Mouse (Mus musculus) lung, postnatal 4 days (tissue): ENCODE measurements around the gene 1700010B08Rik.
A peak's percentile ranks its signal among the peaks of the same experiment; 100 is the strongest.

ENCODE experiments used
- DNase-seq, 2 experiments: peaks; one replicate each; pipeline ENCODE4 v3.0.0; 2021

1700010B08Rik gene

GRCm38 (mm10) chr2:173722251-173722857 is 3.1 kb downstream of the 1700010B08Rik start:
- DNase-seq, result no peak

DNA sequence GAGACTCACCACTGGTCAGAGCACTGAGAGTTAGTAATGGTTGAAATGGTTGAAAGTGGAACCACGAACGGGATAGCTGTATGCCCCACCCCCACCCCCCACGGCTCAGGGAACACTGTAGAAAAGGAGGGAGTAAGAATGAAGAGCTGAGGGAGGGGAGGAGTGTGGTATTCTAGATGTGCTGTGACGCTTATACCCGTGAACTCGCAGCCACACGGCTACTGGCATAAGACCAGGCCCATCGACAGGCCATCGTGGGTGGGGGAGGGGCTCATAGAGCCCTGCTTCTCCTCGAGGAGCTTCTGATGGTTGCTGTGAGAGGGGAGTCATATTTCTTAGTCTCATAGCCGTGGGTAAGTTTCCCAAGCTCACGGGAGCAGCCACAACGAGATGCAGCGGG is 5.2 kb downstream of the 1700010B08Rik start:
- no peak for DNase-seq

DNA sequence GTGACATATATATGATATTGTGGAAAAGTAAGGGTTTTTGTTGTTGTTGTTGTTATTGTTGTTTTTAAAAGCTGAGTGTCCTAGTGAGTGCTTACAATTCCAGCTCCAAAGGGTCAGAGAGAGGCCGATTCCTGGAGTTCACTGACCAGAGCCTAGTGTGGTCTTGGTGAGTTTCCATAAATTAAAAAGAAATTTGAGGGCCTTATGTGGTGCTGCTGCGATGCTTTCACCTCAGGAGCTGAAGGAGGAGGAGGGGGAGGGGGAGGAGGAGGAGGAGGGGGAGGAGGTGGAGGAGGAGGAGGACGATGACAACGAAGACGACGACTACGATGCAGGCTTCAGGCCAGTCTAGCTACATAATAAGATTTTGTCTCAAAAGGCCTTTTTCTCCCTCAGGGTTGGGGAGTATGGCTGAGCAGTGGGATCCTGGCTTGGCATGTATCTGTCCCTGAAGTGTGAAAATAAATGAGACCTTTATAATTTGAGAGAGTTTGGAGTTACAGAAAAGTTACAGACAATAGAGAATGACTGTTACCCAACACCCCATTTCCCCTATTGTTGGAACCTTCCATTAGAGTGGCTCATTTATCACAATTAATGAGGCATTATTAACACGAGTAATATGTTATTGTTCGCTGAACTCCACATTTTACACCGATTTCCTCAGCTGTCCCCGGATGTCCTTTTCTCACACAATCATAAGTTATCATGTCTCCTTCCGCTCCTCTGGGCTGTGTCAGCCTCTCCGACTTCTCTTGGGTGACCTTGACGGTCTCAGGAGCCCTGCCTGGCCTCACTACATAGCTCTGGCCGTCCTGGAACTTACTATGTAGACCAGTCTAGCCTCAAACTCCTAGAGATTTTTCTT is 6.0 kb downstream of the 1700010B08Rik start:
- no peak for DNase-seq

DNA sequence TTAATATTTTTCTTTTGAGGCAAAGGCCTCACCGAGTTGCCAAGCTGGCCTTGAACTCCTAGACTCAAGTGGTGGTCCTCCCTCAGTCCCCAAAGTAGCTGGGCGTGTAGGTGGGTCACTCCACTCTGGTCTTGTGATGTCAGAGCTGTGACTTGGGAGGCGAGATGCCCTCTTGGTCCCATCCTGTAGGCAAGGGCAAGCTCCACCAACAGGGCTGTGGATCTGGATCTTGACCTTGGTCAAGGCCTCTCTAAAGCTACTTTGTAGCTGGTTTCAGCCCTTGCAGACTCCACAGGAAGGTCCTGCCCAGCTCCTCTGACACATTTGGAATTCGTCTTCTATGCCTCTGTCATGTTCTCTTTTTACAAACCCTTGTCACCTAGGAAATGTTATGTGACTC is 6.6 kb downstream of the 1700010B08Rik start:
- no peak for DNase-seq

DNA sequence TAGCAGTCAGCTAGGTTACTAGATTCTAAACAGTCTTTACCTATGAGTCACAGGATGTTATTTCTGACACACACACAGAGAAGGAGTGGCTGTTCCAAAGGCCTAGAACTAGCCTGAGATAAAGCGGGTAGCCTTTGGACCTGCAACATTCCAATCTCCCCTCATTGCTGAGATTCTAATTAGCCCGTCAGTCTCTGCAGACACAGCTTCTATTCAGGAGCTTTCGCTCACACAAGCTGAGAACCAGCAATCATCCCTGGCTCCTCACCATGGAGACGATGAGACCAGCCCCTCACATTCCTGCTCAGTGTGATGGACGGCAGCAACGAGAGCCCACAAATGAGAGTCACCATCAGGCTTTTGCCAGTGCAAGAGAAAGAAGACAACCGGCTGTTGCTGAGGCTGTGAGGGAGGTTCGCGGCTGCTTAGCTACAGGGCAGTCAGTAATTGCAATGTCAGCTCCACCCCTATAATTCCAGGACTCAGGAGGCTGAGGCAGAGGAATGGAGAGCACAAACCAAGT is 11.3 kb downstream of the 1700010B08Rik start:
- no peak for DNase-seq

DNA sequence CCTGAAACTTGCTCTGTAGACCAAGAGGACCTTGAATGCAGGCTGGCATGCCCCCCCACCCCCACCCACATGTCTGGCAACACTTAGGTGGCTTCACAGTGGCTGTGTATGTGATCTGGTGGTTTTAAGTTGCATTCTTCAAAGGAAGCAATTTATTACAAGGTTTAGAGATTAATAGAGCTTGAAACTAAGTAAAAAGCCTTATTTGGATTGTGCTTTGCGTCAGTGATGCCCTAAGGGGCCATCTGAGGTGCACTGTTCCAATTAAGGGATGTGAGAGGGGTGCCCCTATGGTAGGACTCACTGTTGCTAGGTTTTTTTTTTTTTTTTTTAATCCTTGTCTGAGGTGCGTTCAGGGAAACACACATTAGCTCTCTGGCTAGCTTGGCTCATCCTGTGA is 15.2 kb downstream of the 1700010B08Rik start:
- DNase-seq, result no peak

- peak; percentile 99 to 100 for DNase-seq
Observed at GRCm38 (mm10) chr2:173737222-173737989, 18.2 kb downstream of the 1700010B08Rik start, which contains the start of gene Vapb. TSS of gene Vapb (plus strand) at chr2:173737511.

DNA sequence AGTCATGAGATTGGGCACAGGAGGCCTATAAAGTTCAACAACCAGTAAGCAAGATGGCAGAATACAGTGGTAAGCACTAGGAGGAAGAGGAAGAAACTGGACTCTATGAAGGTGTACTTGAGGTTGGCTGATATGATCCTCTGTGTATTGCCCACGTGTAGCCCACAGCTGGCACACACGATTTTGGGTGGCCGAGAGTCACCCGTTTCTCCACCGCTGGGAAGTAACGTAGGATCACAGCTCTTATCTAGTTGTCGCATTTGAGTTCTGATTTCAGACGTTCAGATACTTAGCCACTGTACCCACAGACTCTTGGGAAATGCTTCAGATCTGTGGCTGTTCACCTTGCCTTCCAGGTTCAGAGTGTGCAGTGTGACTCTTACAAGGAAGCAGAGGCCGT is 19.0 kb downstream of the 1700010B08Rik start:
- DNase-seq, result no peak

DNA sequence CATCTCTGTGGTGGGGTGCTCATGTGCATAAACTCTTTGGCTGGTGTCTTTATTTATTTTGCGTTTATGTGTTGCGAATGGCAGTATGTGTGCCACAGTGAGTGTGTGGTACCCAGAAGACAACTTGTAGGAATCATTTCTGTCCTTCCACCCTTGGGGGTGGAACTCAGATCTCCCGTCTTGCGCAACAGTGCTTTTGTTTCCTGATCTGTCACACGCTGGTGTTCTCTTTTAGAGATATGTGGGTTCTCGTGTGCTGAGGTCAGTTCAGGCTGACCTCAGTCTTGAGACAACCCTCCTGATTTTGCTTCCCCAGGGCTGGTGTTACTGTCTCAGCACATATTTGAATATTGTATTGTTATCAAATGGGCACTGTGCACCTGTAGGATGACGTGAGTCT is 19.9 kb downstream of the 1700010B08Rik start:
- no peak for DNase-seq

DNA sequence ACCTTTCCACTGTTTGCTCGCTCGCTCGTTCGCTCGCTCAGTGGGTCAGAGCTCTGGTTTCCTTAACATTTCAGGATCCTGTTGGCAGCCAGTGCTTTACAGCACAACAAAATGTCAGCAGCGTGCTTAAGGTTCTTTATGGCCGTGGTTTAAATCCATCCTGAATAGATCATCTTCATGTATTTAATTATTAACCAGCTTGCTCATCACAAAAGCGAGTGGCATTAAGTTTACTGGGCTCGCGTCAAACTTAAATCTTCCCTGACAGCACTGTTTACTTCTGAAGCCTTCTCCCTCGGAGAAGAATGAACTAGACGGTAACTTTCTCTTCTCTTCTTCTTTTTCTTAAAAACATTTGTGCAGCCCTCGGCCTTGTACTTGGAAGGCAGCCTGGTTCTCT is 22.9 kb downstream of the 1700010B08Rik start:
- DNase-seq, result no peak

GRCm38 (mm10) chr2:173742744-173743143 is 23.5 kb downstream of the 1700010B08Rik start:
- no peak for DNase-seq

GRCm38 (mm10) chr2:173744070-173744815 is 25.0 kb downstream of the 1700010B08Rik start:
- DNase-seq, result no peak

GRCm38 (mm10) chr2:173748961-173749659 is 29.9 kb downstream of the 1700010B08Rik start:
- no peak for DNase-seq

DNA sequence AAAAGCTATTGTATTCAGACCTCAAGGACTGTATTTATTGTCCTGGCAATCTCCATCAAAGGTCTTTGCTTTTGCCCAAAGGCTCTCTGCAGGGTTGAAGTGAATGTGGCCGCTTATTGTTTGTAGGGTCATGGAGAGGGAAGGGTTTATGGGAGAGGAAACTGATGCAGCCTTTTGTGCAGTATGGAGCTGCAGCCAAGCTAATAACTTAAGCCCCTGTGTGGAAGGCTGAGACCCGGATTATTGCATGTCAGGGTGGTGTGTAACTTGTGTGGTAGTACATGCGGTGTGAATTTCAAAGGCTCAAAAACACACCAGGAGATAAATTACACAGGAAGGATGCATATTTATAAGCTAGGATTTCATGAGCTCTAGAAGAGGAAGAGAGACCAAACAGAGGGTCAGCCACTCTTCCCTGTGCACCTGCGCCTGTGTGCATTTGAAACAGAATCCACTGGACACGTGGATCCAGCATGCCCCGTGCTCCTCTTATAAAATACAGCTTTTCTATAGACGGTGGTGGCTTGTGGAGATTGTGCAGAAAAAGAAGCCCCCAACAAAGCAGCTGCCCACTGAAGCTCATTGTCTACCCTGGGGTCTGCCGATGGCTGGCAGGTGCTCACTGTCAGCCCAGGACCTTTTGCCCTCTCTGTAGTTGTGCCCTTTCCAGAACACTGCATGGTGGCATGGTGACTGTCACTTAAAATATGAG is 36.4 kb downstream of the 1700010B08Rik start:
- DNase-seq, result no peak

DNA sequence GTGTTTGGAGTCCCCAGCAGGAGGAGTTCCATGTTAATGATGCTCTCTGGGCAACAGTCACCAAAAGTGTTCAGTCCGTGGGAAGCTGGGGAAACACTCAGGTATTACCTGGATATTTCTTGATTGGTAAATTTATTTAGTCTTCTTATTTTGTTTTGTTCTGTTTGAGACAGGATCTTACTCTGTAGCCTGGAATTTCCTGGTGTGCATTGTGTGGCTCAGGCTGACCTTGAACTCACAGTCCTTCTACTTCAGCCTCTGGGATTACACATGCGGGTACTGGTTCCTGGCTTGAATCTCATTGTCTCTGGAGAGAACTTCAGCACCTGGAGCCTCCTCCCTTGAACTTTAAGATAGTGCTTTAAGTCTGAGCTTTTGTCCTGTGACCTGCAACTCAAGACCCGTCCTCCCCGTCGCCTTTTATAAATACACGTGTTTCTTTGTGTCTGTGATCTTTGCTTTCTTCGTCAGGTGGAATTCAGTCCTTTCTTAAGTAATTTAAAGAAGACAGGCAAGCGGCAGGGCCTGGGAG is 38.5 kb downstream of the 1700010B08Rik start:
- DNase-seq, result no peak

- DNase-seq, result no peak
Observed at GRCm38 (mm10) chr2:173760607-173761006, 41.4 kb downstream of the 1700010B08Rik start.

DNA sequence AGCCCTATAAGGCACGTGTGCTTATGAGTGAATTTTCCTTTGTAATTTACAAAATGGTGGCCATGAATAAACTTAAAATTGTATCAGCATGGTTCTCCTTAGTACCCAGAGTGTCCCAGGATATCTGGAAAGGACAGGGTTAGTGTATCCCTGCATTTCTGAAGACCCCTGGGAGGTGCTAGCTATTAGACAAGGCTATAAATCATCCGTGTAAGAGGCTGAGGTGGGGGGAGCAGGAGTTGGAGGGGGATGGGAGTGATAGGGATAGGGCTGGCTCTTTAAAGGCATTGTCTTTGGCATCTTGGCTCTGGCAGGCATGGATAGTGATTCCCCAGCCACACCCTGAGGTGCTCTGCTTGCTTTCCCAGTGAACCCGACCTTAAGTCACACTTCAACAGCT is 45.4 kb downstream of the 1700010B08Rik start:
- no peak for DNase-seq

DNA sequence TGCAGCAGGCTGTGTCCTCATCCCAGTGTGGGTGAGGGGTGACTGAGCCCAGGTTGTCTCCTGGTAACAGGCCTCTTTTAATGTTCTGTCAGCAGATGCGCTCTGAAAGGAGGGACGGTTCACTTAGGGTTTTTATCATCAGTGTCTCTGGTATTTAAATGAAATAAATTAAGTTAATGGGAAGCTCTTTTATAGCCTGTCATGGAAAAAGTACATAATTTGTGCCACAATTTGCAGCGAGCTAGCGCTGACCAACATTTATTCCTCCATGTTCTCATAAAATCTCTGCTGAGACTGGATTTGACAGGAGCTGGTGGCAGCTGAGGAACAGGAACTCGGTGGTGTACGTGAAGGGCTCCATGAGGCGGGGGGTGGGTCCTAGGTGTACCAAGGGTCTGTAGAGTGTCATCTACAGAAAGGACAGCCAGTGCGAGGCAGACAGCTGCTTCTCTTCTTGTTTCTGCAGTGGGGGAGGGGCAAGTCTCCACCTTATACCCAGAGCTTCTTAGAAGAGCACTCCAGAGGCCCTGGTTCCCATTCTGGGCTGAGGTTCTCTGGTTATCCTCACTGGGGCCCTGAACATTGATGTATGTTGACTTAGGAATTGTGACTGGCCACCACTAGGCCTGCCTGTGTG is 48.9 kb downstream of the 1700010B08Rik start:
- DNase-seq, result no peak

- peak in 1 of 2 experiments; percentile 39 for DNase-seq
Observed at GRCm38 (mm10) chr2:173769183-173769582, 50.0 kb downstream of the 1700010B08Rik start.

GRCm38 (mm10) chr2:173770620-173771019 is 51.4 kb downstream of the 1700010B08Rik start:
- no peak for DNase-seq
